Mouse (Mus musculus) thymus, postnatal 0 days (tissue): ENCODE results near the gene Ranbp10. TPM values are rescaled to one million over a fixed set of nuclear protein-coding genes. Genes with fewer than 3 reads are reported as not detected.

ENCODE experiments used
- DNase-seq: peaks from one replicate; pipeline ENCODE4 v3.0.0-alpha.2; 2015; ENCODE audit warnings: low spot score
- polyA plus RNA-seq: library from polyadenylated mRNA; unstranded; fragments of >200 nt; fragmentation: Nextera tagmentation; extraction: Ambion mirVana; gene quantifications from 2 replicates; pipeline ENCODE4 v1.2.1, GENCODE M21; 2015

Gene Ranbp10
- polyA plus RNA-seq, 1 experiment from 2014 or later, result 9.9 TPM

DNA sequence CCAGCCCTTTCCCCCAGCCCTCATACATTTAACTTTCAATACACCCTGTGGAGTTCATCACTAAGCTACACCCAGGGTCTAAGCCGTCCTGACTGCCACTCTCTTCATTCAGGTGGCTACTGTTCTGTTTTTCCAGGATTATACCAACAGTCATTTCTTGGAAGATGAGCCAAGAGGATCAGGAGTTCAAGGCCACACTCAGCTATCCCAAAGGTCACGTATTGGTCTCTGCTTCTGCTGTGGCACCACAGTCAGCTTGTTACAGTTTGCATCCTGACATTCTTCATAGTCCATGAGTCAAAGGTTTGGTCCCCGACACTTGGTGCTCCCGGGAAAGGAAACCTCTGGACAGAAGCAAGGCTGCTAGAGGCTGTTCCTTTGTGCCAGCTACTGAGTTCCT is 107.5 kb downstream of the Ranbp10 start:
- no peak for DNase-seq

Other genes with a start within 250 kb of the Ranbp10 start
- 28.5 and 30.8 TPM in 2 replicates for gene Ripor1, start 222.1 kb downstream of the Ranbp10 start, polyA plus RNA-seq
- 213 and 255 TPM in 2 replicates for gene Ctcf, start 190.8 kb downstream of the Ranbp10 start, polyA plus RNA-seq
- 1.2 TPM in 2 replicates for gene Agrp, start 190.0 kb downstream of the Ranbp10 start, polyA plus RNA-seq
- 53.7 and 63.6 TPM in 2 replicates for gene Carmil2, start 141.1 kb downstream of the Ranbp10 start, polyA plus RNA-seq
- 66.7 and 72.9 TPM in 2 replicates for gene Acd, start 126.2 kb downstream of the Ranbp10 start, polyA plus RNA-seq
- 20.5 and 22.4 TPM in 2 replicates for gene Pard6a, start 126.2 kb downstream of the Ranbp10 start, polyA plus RNA-seq
- 0.12 TPM in 1 of 2 replicates, not detected in the other for gene 4933405L10Rik, start 119.7 kb downstream of the Ranbp10 start, polyA plus RNA-seq
- gene Enkd1, start 119.1 kb downstream of the Ranbp10 start, polyA plus RNA-seq, result 28.7 and 29.4 TPM in 2 replicates
- gene Gfod2, start 68.7 kb downstream of the Ranbp10 start, polyA plus RNA-seq, result 9.0 and 11.3 TPM in 2 replicates
- 0.10 and 0.18 TPM in 2 replicates for gene Tsnaxip1, start 381 bp upstream of the Ranbp10 start, polyA plus RNA-seq
- gene Cenpt, start 25.9 kb upstream of the Ranbp10 start, polyA plus RNA-seq, result 25.1 and 28.2 TPM in 2 replicates
- 55.4 and 56.2 TPM in 2 replicates for gene Thap11, start 27.8 kb upstream of the Ranbp10 start, polyA plus RNA-seq
- gene Nutf2, start 33.2 kb upstream of the Ranbp10 start, polyA plus RNA-seq, result 169 and 192 TPM in 2 replicates
- 35.6 and 39.0 TPM in 2 replicates for gene Edc4, start 53.5 kb upstream of the Ranbp10 start, polyA plus RNA-seq
- 0.56 and 0.68 TPM in 2 replicates for gene Nrn1l, start 66.2 kb upstream of the Ranbp10 start, polyA plus RNA-seq
- gene Pskh1, start 73.1 kb upstream of the Ranbp10 start, polyA plus RNA-seq, result 18.4 and 21.6 TPM in 2 replicates
- gene Ctrl, start 106.5 kb upstream of the Ranbp10 start, polyA plus RNA-seq, result 0.99 TPM in 2 replicates
- gene Psmb10, start 111.1 kb upstream of the Ranbp10 start, polyA plus RNA-seq, result 385 and 398 TPM in 2 replicates
- gene Lcat, start 116.0 kb upstream of the Ranbp10 start, polyA plus RNA-seq, result 0.40 and 0.62 TPM in 2 replicates
- 17.5 and 18.6 TPM in 2 replicates for gene Slc12a4, start 138.7 kb upstream of the Ranbp10 start, polyA plus RNA-seq
- not detected in 2 replicates for gene Dpep3, start 152.1 kb upstream of the Ranbp10 start, polyA plus RNA-seq
- gene Dus2, start 164.0 kb upstream of the Ranbp10 start, polyA plus RNA-seq, result 25.6 TPM in 2 replicates
- 0.20 TPM in 1 of 2 replicates, not detected in the other for gene Dpep2nb, start 178.6 kb upstream of the Ranbp10 start, polyA plus RNA-seq
- gene Ddx28, start 184.5 kb upstream of the Ranbp10 start, polyA plus RNA-seq, result 21.3 and 21.7 TPM in 2 replicates
- 19.7 and 26.6 TPM in 2 replicates for gene Nfatc3, start 231.5 kb upstream of the Ranbp10 start, polyA plus RNA-seq